19 mouse cellular contexts compared by ENCODE assay signal in the genomic region with DNA sequence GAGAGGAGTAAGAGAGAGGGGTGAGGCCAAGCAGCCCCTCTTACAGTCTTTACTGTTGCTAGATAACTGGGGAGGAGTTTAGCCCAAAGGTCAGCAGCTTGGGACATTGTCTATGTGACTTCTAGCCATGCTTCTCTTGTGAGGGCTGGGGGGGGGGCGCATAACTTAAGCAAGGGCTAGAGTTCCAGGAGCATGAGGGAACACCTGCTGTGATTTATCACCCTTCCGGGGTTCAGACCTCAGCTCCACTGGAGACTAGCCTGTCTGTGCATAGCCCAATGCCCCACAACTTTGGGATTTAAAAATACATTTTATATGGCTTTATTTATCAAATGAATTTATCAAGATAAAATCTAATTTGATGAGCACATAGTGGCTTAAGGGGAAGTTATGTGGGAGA. TPM values are rescaled to one million over a fixed set of nuclear protein-coding genes. Genes with fewer than 3 reads are reported as not detected.
A peak's percentile ranks its signal among the peaks of the same experiment; 100 is the strongest.
DNase-seq lines count a peak whose midpoint lies in the region; ATAC-seq lines count a peak whose summit lies in the region.
"Had no signal": no experiment of that assay in that cellular context is flagged by ENCODE, and none has a peak within 500 bp of the region (broad histone marks: within the 10 kb centered on the region; RNA-seq: fewer than 3 reads in every experiment).

No protein-coding gene starts in this region.

- H3K9me3 ChIP-seq in embryonic facial prominence, embryonic 13.5 days, result no peaks in the 10 kb centered on the region
- no peaks in the 10 kb centered on the region for H3K9me3 ChIP-seq in embryonic facial prominence, embryonic 10.5 days
- H3K9me3 ChIP-seq: G1E had no signal

- no peaks in the 10 kb centered on the region for H3K27me3 ChIP-seq in embryonic facial prominence, embryonic 13.5 days
- H3K27me3 ChIP-seq in embryonic facial prominence, embryonic 10.5 days (replicated peaks; ENCODE audit: low read depth, poor library complexity, severe bottlenecking), result no peaks in the 10 kb centered on the region
- H3K27me3 ChIP-seq: CH12.LX, Patski had no signal

- no peak overlapping the region for H3K9ac ChIP-seq in embryonic facial prominence, embryonic 13.5 days

- H3K4me1 ChIP-seq in embryonic facial prominence, embryonic 13.5 days, result no peaks in the 10 kb centered on the region
- H3K4me1 ChIP-seq in embryonic facial prominence, embryonic 10.5 days, result no peaks in the 10 kb centered on the region

- 93% methylated on average over 2 of the region's 2 CpGs for WGBS in embryonic facial prominence, embryonic 13.5 days
- WGBS in embryonic facial prominence, embryonic 10.5 days, result 91% methylated on average over 2 of the region's 2 CpGs

- H3K4me3 ChIP-seq in embryonic facial prominence, embryonic 13.5 days, result no peak overlapping the region
- H3K4me3 ChIP-seq in embryonic facial prominence, embryonic 10.5 days, result no peak overlapping the region

- no peak for DNase-seq in embryonic facial prominence, embryonic 10.5 days (ENCODE audit: low spot score)
- DNase-seq in heart, adult 11 months, result peak; percentile 72
- DNase-seq in heart, postnatal 36 days, result no peak
- DNase-seq: adrenal gland, adult 2 months; adrenal gland, adult 8-10 months; adrenal gland, postnatal 10 days; adrenal gland, postnatal 14 days; adrenal gland, postnatal 25 days; adrenal gland, postnatal 36 days; B cell, adult 2 months; cerebellum, adult 11 months; cerebellum, adult 11-12 months; cerebellum, adult 18-20 months had no signal

- ATAC-seq in embryonic facial prominence, embryonic 13.5 days (ENCODE audit: insufficient number of reproducible peaks, insufficient read depth, low FRiP score, low TSS enrichment, low read depth), result 0 out of 2 replicates have a peak, but pooled peaks have one; percentile 56
- ATAC-seq: activated CD4-positive, CD25-positive, alpha-beta regulatory T cell, adult 4 months; CD4-positive, CD25-positive, alpha-beta regulatory T cell, adult 4 months; Patski had no signal

- no peak overlapping the region for H3K27ac ChIP-seq in embryonic facial prominence, embryonic 13.5 days
- no peak overlapping the region for H3K27ac ChIP-seq in embryonic facial prominence, embryonic 10.5 days (replicated peaks)

- peaks cover 40% of the 10 kb centered on the region for H3K36me3 ChIP-seq in embryonic facial prominence, embryonic 13.5 days
- H3K36me3 ChIP-seq in embryonic facial prominence, embryonic 10.5 days (replicated peaks), result peaks cover 53% of the 10 kb centered on the region

- intact Hi-C loops in heart, postnatal 36 days (cut with DNase I), result loop anchor here (10.0 kb wide), 1 partner anchor 493 kb away; no protein-coding TSS in a partner anchor

- no peak overlapping the region for H3K4me2 ChIP-seq in embryonic facial prominence, embryonic 13.5 days

RNA-seq across cellular contexts. Expression of a gene that starts 7.6 kb away (rescaled TPM):
- 10.2 and 11.3 TPM in 2 replicates for polyA plus RNA-seq in embryonic facial prominence, embryonic 13.5 days (2015; fragmentation: Nextera tagmentation; extraction: Ambion mirVana)
- polyA plus RNA-seq in embryonic facial prominence, embryonic 10.5 days (2016; fragmentation: Nextera tagmentation; extraction: Ambion mirVana), result 9.3 and 9.4 TPM in 2 replicates
- total RNA-seq in heart, postnatal 36 days (2021), result 1 to 10 TPM; 1.2 to 1.3 TPM
